Mouse (Mus musculus) CH12F3 (cell line): ENCODE results near the gene Noc3l.

Experiments used
- in situ Hi-C: fragments of 300-500 bp; cut with MboI; formaldehyde crosslinking; loops from 2 replicates; pipeline ENCODE4 v1.14.3; 2020; ENCODE audit warnings: low sequenced_read_pairs

The Noc3l gene

GRCm38 (mm10) chr19:38758685-38759472 lies 60.2 kb downstream of the Noc3l start:
- in situ Hi-C loops = no loop called here

- in situ Hi-C loops = no loop called here
Observed at GRCm38 (mm10) chr19:38758056-38758455, 61.0 kb downstream of the Noc3l start.

- in situ Hi-C loops = no loop called here
Observed at GRCm38 (mm10) chr19:38757161-38757560, 61.9 kb downstream of the Noc3l start.

GRCm38 (mm10) chr19:38750192-38750591 lies 68.8 kb downstream of the Noc3l start:
- in situ Hi-C loops = no loop called here

GRCm38 (mm10) chr19:38746492-38747014 lies 72.5 kb downstream of the Noc3l start:
- in situ Hi-C loops = no loop called here

GRCm38 (mm10) chr19:38745810-38746491 lies 73.1 kb downstream of the Noc3l start:
- in situ Hi-C loops = no loop called here

- in situ Hi-C loops = no loop called here
Observed at GRCm38 (mm10) chr19:38744546-38744945, 74.5 kb downstream of the Noc3l start.
